Mouse (Mus musculus): ENCODE results near the gene Mnt.

GRCm38 (mm10) chr11:74820921-74821320 is 9.8 kb upstream of the Mnt start:
- TF ChIP-seq POLR2A (IDR thresholded peaks at IDR 0.05; ENCODE audit: extremely low read depth, insufficient read depth, low read length) (no peak), CTCF (IDR thresholded peaks at IDR 0.05; ENCODE audit: extremely low read depth, insufficient read depth, low read length) (no peak)

Measured in cortical plate, adult 2 months (tissue).